8 mouse cellular contexts compared by ENCODE assay signal in genomic region chr10:99298328-99299295, GRCm38 (mm10). TPM values are rescaled to one million over a fixed set of nuclear protein-coding genes. Genes with fewer than 3 reads are reported as not detected.
DNase-seq lines count a peak whose midpoint lies in the region; ATAC-seq and TF ChIP-seq lines count a peak whose summit lies in the region.

No protein-coding gene starts in this region.

- H3K4me3 ChIP-seq in ES-E14 (ENCODE audit: insufficient read depth in 1 of 2, low read depth in 1 of 2, low read length in 2 of 2, poor library complexity in 1 of 2, severe bottlenecking in 1 of 2): peak overlapping the region in 1 of 2 experiments; percentile 46; a peak in 2 of 4 replicates
- no peak overlapping the region for H3K4me3 ChIP-seq in embryonic facial prominence, embryonic 14.5 days (ENCODE audit: low read depth, low read length)
- no peak overlapping the region for H3K4me3 ChIP-seq in intestine, embryonic 16.5 days (ENCODE audit: low read length)

- H3K9ac ChIP-seq in ES-E14 (ENCODE audit: insufficient read depth, low read depth, low read length, poor library complexity, severe bottlenecking): peak overlapping the region; percentile 5; the same call in 1 of the 2 replicates
- H3K9ac ChIP-seq in embryonic facial prominence, embryonic 14.5 days (ENCODE audit: low read depth, low read length): no peak overlapping the region
- H3K9ac ChIP-seq in intestine, embryonic 16.5 days (ENCODE audit: low read depth, low read length): no peak overlapping the region

- H3K9me3 ChIP-seq in ES-E14 (ENCODE audit: control insufficient read depth, insufficient read depth, low read depth, low read length): no peaks in the 10 kb centered on the region
- H3K9me3 ChIP-seq in embryonic facial prominence, embryonic 14.5 days (ENCODE audit: control insufficient read depth, low read length): no peaks in the 10 kb centered on the region
- H3K9me3 ChIP-seq in intestine, embryonic 16.5 days (ENCODE audit: control insufficient read depth, low read length): no peaks in the 10 kb centered on the region

- no peak overlapping the region for H3K27ac ChIP-seq in ES-E14 (ENCODE audit: insufficient read depth, low read depth, low read length, poor library complexity, severe bottlenecking)
- no peak overlapping the region for H3K27ac ChIP-seq in embryonic facial prominence, embryonic 14.5 days (replicated peaks; ENCODE audit: low read depth, low read length)
- no peak overlapping the region for H3K27ac ChIP-seq in intestine, embryonic 16.5 days (ENCODE audit: low read length)

- no peak for DNase-seq in ES-E14 (ENCODE audit: low read depth, low spot score)
- DNase-seq in embryonic facial prominence, embryonic 14.5 days (ENCODE audit: low spot score): peak; percentile 26
- DNase-seq in lung, postnatal 4 days: peak; percentile 79 to 88
- no peak for DNase-seq in thymus, adult 18-20 months
- DNase-seq in gastrocnemius, adult 8-10 months (ENCODE audit: low spot score in 2 of 2): no peak
- no peak for DNase-seq in adrenal gland, postnatal 25 days
- DNase-seq in left cerebral cortex, adult 9 months (ENCODE audit: low spot score in 2 of 2): no peak

- no peak for ATAC-seq in embryonic facial prominence, embryonic 14.5 days (ENCODE audit: low read depth)
- no peak for ATAC-seq in intestine, embryonic 16.5 days

- WGBS in embryonic facial prominence, embryonic 14.5 days: 34% methylated on average over 18 of the region's 18 CpGs
- WGBS in intestine, embryonic 16.5 days: 34% methylated on average over 18 of the region's 18 CpGs

- H3K4me1 ChIP-seq in ES-E14 (ENCODE audit: control insufficient read depth in 2 of 2, insufficient read depth in 2 of 2, low read length in 2 of 2, poor library complexity in 1 of 2): peaks cover 5 to 6% of the 10 kb centered on the region in 2 experiments
- peaks cover 5% of the 10 kb centered on the region; the same call in 1 of the 2 replicates for H3K4me1 ChIP-seq in embryonic facial prominence, embryonic 14.5 days (ENCODE audit: control insufficient read depth, insufficient read depth, low read length)
- H3K4me1 ChIP-seq in intestine, embryonic 16.5 days (ENCODE audit: control insufficient read depth, insufficient read depth, low read length): 0 out of 2 replicates have a peak, but pooled peaks cover 4% of the 10 kb centered on the region

- no peaks in the 10 kb centered on the region; the same call in 1 of the 2 replicates for H3K27me3 ChIP-seq in embryonic facial prominence, embryonic 14.5 days (replicated peaks; ENCODE audit: control insufficient read depth, insufficient read depth, low read length)
- no peaks in the 10 kb centered on the region for H3K27me3 ChIP-seq in intestine, embryonic 16.5 days (replicated peaks; ENCODE audit: control insufficient read depth, insufficient read depth, low read length)

- H3K4me2 ChIP-seq in embryonic facial prominence, embryonic 14.5 days (ENCODE audit: low read depth, low read length): no peak overlapping the region
- 0 out of 2 replicates have a peak overlapping the region, but pooled peaks have one; percentile 12 for H3K4me2 ChIP-seq in intestine, embryonic 16.5 days (ENCODE audit: low read depth, low read length)

- H3K36me3 ChIP-seq in ES-E14 (ENCODE audit: control insufficient read depth, insufficient read depth, low read length, poor library complexity, severe bottlenecking): no peaks in the 10 kb centered on the region
- H3K36me3 ChIP-seq in embryonic facial prominence, embryonic 14.5 days (ENCODE audit: control insufficient read depth, insufficient read depth, low read length): no peaks in the 10 kb centered on the region
- no peaks in the 10 kb centered on the region for H3K36me3 ChIP-seq in intestine, embryonic 16.5 days (ENCODE audit: control insufficient read depth, insufficient read depth, low read length)

- in situ Hi-C loops in ES-E14 (cut with MboI; ENCODE audit: low sequenced_read_pairs in 2 of 2, unreplicated experiment in 2 of 2): no loop called here

TF ChIP-seq in ES-E14, 5 proteins besides CTCF, POLR2A, EP300 and RAD21:
- no peak for TF ChIP-seq MAFK (IDR thresholded peaks at IDR 0.05; ENCODE audit: insufficient read depth, low read depth, low read length)
- no peak for TF ChIP-seq HCFC1 (IDR thresholded peaks at IDR 0.05; ENCODE audit: borderline replicate concordance, insufficient read depth, low read length)
- TF ChIP-seq ZC3H11A (IDR thresholded peaks at IDR 0.05; ENCODE audit: borderline replicate concordance, low read depth, low read length): no peak
- no peak for TF ChIP-seq CHD2 (IDR thresholded peaks at IDR 0.05; ENCODE audit: low read depth, low read length)
- TF ChIP-seq ZNF384 (IDR thresholded peaks at IDR 0.05; ENCODE audit: low read depth, low read length): no peak
TF ChIP-seq in ES-E14: peak in this region for 0.

RNA-seq across cellular contexts. Expression of gene Dusp6, which starts 35.6 kb away (rescaled TPM):
- total RNA-seq in ES-E14 (2012; rRNA removed): 44.7 and 83.0 TPM in 2 replicates
- polyA plus RNA-seq in embryonic facial prominence, embryonic 14.5 days (2014; fragmentation: Nextera tagmentation; extraction: Ambion mirVana): 65.2 and 79.7 TPM in 2 replicates
- polyA plus RNA-seq in intestine, embryonic 16.5 days (2015; fragmentation: Nextera tagmentation; extraction: Ambion mirVana): 37.2 and 37.5 TPM in 2 replicates
- total RNA-seq in gastrocnemius, adult 8-10 months (2022): 1 to 10 TPM; 7.3 to 9.8 (median 8.5) TPM
- total RNA-seq in adrenal gland, postnatal 25 days (2021): 101 and 136 TPM in 2 replicates

Comparison
In these comparisons a context has a peak if more than half of its experiments do, and no peak if none do; other contexts are left out.
1. DNase-seq: peak in embryonic facial prominence, embryonic 14.5 days (single experiment) and lung, postnatal 4 days (2 of 2); none in ES-E14 (single experiment), thymus, adult 18-20 months (0 of 2), gastrocnemius, adult 8-10 months (0 of 2), adrenal gland, postnatal 25 days (single experiment) and left cerebral cortex, adult 9 months (0 of 2).